Mouse (Mus musculus): ENCODE measurements around the gene Prdm1. TPM values are rescaled to one million over a fixed set of nuclear protein-coding genes. Genes with fewer than 3 reads are reported as not detected.

Gene Prdm1
- total and polyA plus RNA-seq, 3 experiments: 0.89 to 1.6 (median 0.97) TPM

DNA sequence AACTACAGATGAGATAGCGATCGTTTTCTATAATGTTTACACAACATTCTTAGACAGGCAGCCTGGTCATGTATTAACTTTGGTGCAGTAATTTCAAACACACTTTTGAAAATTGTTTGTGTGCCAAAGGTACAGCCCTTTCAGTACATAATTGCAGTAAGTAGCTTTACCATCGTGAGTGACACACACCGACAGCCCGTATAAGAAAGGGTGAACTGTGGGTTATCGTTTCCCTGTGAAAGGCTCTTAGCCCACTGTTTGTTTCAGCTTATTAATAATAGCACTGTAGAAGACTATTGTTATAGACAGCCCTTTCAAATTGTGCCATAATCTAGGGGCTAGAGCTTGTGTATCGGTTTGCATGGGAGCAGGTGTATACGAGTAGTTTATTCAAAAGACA is 51.1 kb downstream of the Prdm1 start:
- Histone ChIP-seq H3K27me3 (ENCODE audit: control insufficient read depth, insufficient read depth, low read length) (no peaks in the 10 kb centered on the region), H3K27ac (no peak overlapping the region), H3K4me3 (no peak overlapping the region), H3K9ac (ENCODE audit: low read depth, low read length) (no peak overlapping the region), H3K79me2 (replicated peaks; ENCODE audit: control insufficient read depth, insufficient read depth, low read length) (no peaks in the 10 kb centered on the region), H3K4me1 (ENCODE audit: control insufficient read depth, insufficient read depth, low read length) (no peaks in the 10 kb centered on the region; the same call in 1 of the 2 replicates), H3K36me3 (ENCODE audit: control insufficient read depth, insufficient read depth, low read length) (no peaks in the 10 kb centered on the region)
- TF ChIP-seq POLR2A (IDR thresholded peaks at IDR 0.05; ENCODE audit: insufficient read depth, low read depth, low read length) (no peak), EP300 (IDR thresholded peaks at IDR 0.05; ENCODE audit: insufficient read depth, low read depth, low read length) (no peak)
- intact Hi-C loops (cut with DNase I): no loop called here
- DNase-seq: no peak
- 88% methylated on average over 8 of the region's 8 CpGs for WGBS

GRCm38 (mm10) chr10:44476523-44476922 is 51.8 kb downstream of the Prdm1 start:
- Histone ChIP-seq H3K4me3 (no peak overlapping the region), H3K27me3 (ENCODE audit: control insufficient read depth, insufficient read depth, low read length) (no peaks in the 10 kb centered on the region), H3K27ac (no peak overlapping the region), H3K36me3 (ENCODE audit: control insufficient read depth, insufficient read depth, low read length) (no peaks in the 10 kb centered on the region), H3K9ac (ENCODE audit: low read depth, low read length) (no peak overlapping the region), H3K4me1 (ENCODE audit: control insufficient read depth, insufficient read depth, low read length) (no peaks in the 10 kb centered on the region; the same call in 1 of the 2 replicates), H3K79me2 (replicated peaks; ENCODE audit: control insufficient read depth, insufficient read depth, low read length) (no peaks in the 10 kb centered on the region)
- intact Hi-C loops (cut with DNase I): no loop called here
- TF ChIP-seq CTCF (IDR thresholded peaks at IDR 0.05) (no peak), EP300 (IDR thresholded peaks at IDR 0.05; ENCODE audit: insufficient read depth, low read depth, low read length) (no peak), POLR2A (IDR thresholded peaks at IDR 0.05; ENCODE audit: insufficient read depth, low read depth, low read length) (no peak)
- 78% methylated on average over 13 of the region's 13 CpGs for WGBS
- no peak for DNase-seq

DNA sequence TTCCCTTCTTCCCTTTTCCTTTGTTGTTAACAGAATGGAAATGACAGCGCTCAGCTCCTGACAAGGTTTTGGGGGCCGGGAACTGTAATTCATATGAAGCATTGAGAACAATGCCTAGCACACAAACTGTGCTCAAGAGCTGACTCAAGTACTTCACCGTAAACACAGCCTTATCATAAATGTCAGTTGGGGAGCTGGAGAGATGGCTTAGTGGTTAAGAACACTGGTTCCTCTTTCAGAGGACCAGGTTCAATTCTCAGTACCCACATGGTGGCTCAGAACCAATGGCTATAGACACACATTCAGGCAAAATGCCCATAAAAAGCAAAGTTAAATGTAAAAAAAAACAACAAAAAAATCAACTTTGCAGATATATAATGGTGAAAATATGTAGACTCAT is 52.9 kb downstream of the Prdm1 start:
- Histone ChIP-seq H3K36me3 (ENCODE audit: control insufficient read depth, insufficient read depth, low read length) (no peaks in the 10 kb centered on the region), H3K27ac (no peak overlapping the region), H3K79me2 (replicated peaks; ENCODE audit: control insufficient read depth, insufficient read depth, low read length) (no peaks in the 10 kb centered on the region), H3K27me3 (ENCODE audit: control insufficient read depth, insufficient read depth, low read length) (no peaks in the 10 kb centered on the region), H3K9ac (ENCODE audit: low read depth, low read length) (no peak overlapping the region), H3K4me1 (ENCODE audit: control insufficient read depth, insufficient read depth, low read length) (no peaks in the 10 kb centered on the region; the same call in 1 of the 2 replicates), H3K4me3 (no peak overlapping the region)
- 89% methylated on average over 3 of the region's 3 CpGs for WGBS
- TF ChIP-seq POLR2A (IDR thresholded peaks at IDR 0.05; ENCODE audit: insufficient read depth, low read depth, low read length) (no peak), EP300 (IDR thresholded peaks at IDR 0.05; ENCODE audit: insufficient read depth, low read depth, low read length) (no peak)
- intact Hi-C loops (cut with DNase I): no loop called here
- DNase-seq: no peak

GRCm38 (mm10) chr10:44474256-44474655 is 54.0 kb downstream of the Prdm1 start:
- H3K4me1 ChIP-seq (ENCODE audit: control insufficient read depth, insufficient read depth, low read length): no peaks in the 10 kb centered on the region; the same call in 1 of the 2 replicates
- peak in 1 of 2 experiments; percentile 24 for DNase-seq
- 18% methylated on average over 10 of the region's 10 CpGs for WGBS
- intact Hi-C loops (cut with DNase I): no loop called here
- no peaks in the 10 kb centered on the region for H3K27me3 ChIP-seq (ENCODE audit: control insufficient read depth, insufficient read depth, low read length)
- H3K36me3 ChIP-seq (ENCODE audit: control insufficient read depth, insufficient read depth, low read length): no peaks in the 10 kb centered on the region
- no peak overlapping the region for H3K27ac ChIP-seq
- H3K9ac ChIP-seq (ENCODE audit: low read depth, low read length): no peak overlapping the region
- no peak overlapping the region for H3K4me3 ChIP-seq
- TF ChIP-seq EP300 (IDR thresholded peaks at IDR 0.05; ENCODE audit: insufficient read depth, low read depth, low read length): no peak
- TF ChIP-seq POLR2A (IDR thresholded peaks at IDR 0.05; ENCODE audit: insufficient read depth, low read depth, low read length): no peak
- TF ChIP-seq CTCF (IDR thresholded peaks at IDR 0.05): no peak
- no peaks in the 10 kb centered on the region for H3K79me2 ChIP-seq (replicated peaks; ENCODE audit: control insufficient read depth, insufficient read depth, low read length)

- Histone ChIP-seq H3K27me3 (ENCODE audit: control insufficient read depth, insufficient read depth, low read length) (no peaks in the 10 kb centered on the region), H3K9ac (ENCODE audit: low read depth, low read length) (no peak overlapping the region)
- WGBS: 47% methylated on average over 8 of the region's 8 CpGs
Observed at GRCm38 (mm10) chr10:44465618-44466017, 62.7 kb downstream of the Prdm1 start.

GRCm38 (mm10) chr10:44464563-44464962 is 63.7 kb downstream of the Prdm1 start:
- TF ChIP-seq POLR2A (IDR thresholded peaks at IDR 0.05; ENCODE audit: insufficient read depth, low read depth, low read length): no peak
- TF ChIP-seq EP300 (IDR thresholded peaks at IDR 0.05; ENCODE audit: insufficient read depth, low read depth, low read length): no peak
- no peak for TF ChIP-seq CTCF (IDR thresholded peaks at IDR 0.05)
- WGBS: 76% methylated on average over 5 of the region's 5 CpGs
- no peak overlapping the region for H3K9ac ChIP-seq (ENCODE audit: low read depth, low read length)
- no peaks in the 10 kb centered on the region for H3K79me2 ChIP-seq (replicated peaks; ENCODE audit: control insufficient read depth, insufficient read depth, low read length)
- no peaks in the 10 kb centered on the region; the same call in 1 of the 2 replicates for H3K4me1 ChIP-seq (ENCODE audit: control insufficient read depth, insufficient read depth, low read length)
- H3K4me3 ChIP-seq: no peak overlapping the region
- intact Hi-C loops (cut with DNase I): no loop called here
- no peaks in the 10 kb centered on the region for H3K36me3 ChIP-seq (ENCODE audit: control insufficient read depth, insufficient read depth, low read length)
- DNase-seq: no peak
- no peaks in the 10 kb centered on the region for H3K27me3 ChIP-seq (ENCODE audit: control insufficient read depth, insufficient read depth, low read length)
- H3K27ac ChIP-seq: no peak overlapping the region

More at GRCm38 (mm10) chr10:44465618-44466017, 62.7 kb downstream of the Prdm1 start:
- Histone ChIP-seq H3K27ac (no peak overlapping the region), H3K4me3 (no peak overlapping the region), H3K4me1 (ENCODE audit: control insufficient read depth, insufficient read depth, low read length) (no peaks in the 10 kb centered on the region), H3K36me3 (ENCODE audit: control insufficient read depth, insufficient read depth, low read length) (no peaks in the 10 kb centered on the region), H3K79me2 (replicated peaks; ENCODE audit: control insufficient read depth, insufficient read depth, low read length) (no peaks in the 10 kb centered on the region)
- TF ChIP-seq CTCF (IDR thresholded peaks at IDR 0.05) (no peak), POLR2A (IDR thresholded peaks at IDR 0.05; ENCODE audit: insufficient read depth, low read depth, low read length) (no peak), EP300 (IDR thresholded peaks at IDR 0.05; ENCODE audit: insufficient read depth, low read depth, low read length) (no peak)
- intact Hi-C loops (cut with DNase I): no loop called here
- no peak for DNase-seq
